Mouse (Mus musculus) erythroblast, embryonic 14.5 days (primary cell): ENCODE measurements around the gene Dnah11. TPM values are rescaled to one million over a fixed set of nuclear protein-coding genes. Genes with fewer than 3 reads are reported as not detected.
"Not testable (repeated sequence)": the region's sequence is repeated elsewhere in the genome, so short reads cannot be mapped to it uniquely, and the experiment has no call there.

Source experiments
- H3K27me3 ChIP-seq: 2 replicates; pipeline ENCODE4 v1.6.1; 2012; ENCODE audit warnings: inconsistent platforms; ENCODE audit not compliant: control insufficient read depth
- H3K36me3 ChIP-seq: 2 replicates; pipeline ENCODE4 v1.6.1; 2012; ENCODE audit warnings: mild to moderate bottlenecking, inconsistent platforms; ENCODE audit not compliant: control insufficient read depth
- H3K4me1 ChIP-seq: 2 replicates; pipeline ENCODE4 v1.6.1; 2012; ENCODE audit warnings: inconsistent platforms; ENCODE audit not compliant: control insufficient read depth
- H3K4me3 ChIP-seq: replicated peaks from 2 replicates; pipeline ENCODE3; 2012; ENCODE audit warnings: moderate library complexity, mild to moderate bottlenecking, inconsistent platforms
- H3K9me3 ChIP-seq: 2 replicates; pipeline ENCODE4 v1.6.1; 2012; ENCODE audit warnings: low read length, inconsistent platforms, mixed read lengths; ENCODE audit not compliant: control insufficient read depth
- GATA1 ChIP-seq: IDR thresholded peaks from 2 replicates; pipeline ENCODE4 v1.6.1; 2012; ENCODE audit warnings: low read length, inconsistent platforms, mixed read lengths
- TAL1 ChIP-seq: IDR thresholded peaks from 3 replicates; pipeline ENCODE4 v1.6.1; 2012; ENCODE audit warnings: low read length, inconsistent platforms, mixed read lengths
- polyA plus RNA-seq: library from polyadenylated mRNA; stranded (reverse); fragments of >175 nt; gene quantifications from 2 replicates; pipeline ENCODE4 v1.2.3, GENCODE M21; 2012

Dnah11 gene
- polyA plus RNA-seq, 1 experiment: not detected

DNA sequence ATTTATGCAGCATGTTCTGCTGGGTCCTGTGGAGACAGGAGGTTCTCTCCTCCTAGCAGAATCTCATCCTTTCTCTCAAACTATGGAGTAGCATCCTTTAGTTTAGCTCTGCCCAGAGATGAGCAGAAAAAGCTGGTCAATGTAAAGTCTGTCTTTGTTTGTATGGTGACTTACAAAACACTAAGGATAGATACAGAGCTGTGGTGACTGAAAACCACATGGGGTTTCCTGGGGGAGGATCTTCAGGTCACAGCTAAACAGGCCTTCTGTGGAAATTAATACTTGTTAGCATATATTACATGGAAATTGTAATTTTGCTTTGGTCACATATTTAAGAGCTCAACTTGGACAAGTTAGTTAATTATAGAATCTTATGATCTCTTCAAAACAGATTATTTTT is 239.6 kb downstream of the Dnah11 start:
- Histone ChIP-seq H3K36me3 (no peaks in the 10 kb centered on the region), H3K27me3 (no peaks in the 10 kb centered on the region), H3K4me1 (no peaks in the 10 kb centered on the region), H3K4me3 (no peak overlapping the region), H3K9me3 (no peaks in the 10 kb centered on the region)
- TF ChIP-seq GATA1 (no peak), TAL1 (no peak)

DNA sequence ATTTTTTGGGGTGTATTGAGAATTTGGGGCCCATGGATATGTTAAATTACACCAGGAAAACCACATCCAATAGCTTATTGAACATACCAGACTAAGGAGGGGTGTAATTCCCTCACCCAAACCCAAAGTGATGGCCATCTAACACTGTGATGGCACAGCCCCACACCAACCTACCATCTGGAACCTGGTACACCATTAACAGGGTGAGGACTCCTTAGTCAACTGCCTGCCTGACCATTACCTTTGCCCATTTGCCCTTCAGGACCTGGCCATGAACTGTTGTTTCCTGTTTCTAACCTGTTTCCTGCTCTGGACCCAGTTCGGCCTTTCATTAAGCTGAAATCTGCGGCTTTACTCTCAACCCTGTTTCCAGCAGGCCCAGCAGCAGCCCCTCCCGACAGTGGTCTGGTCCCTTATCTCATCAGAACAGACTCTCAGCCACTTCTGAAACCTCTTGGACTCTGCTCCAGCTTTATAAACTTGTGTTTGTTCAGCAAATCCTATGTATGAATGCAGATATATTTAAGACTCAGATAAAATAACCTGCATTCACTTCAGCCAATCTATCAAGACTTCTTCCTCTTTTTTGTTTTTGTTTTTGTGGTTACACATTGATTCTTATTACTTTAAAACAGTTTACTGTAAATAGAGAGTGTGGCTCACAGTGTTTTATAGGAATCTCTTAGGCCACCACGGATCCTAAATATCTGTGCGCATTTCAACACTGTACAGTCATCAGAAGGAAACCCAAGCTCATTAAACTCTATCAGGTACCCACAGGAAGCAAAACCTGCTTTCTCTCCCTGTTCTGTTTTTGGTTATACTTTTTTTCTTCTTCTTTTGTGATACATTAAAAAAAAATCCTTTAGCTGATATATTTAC is 251.8 kb downstream of the Dnah11 start:
- Histone ChIP-seq H3K9me3 (no peaks in the 10 kb centered on the region), H3K27me3 (no peaks in the 10 kb centered on the region), H3K4me3 (no peak overlapping the region), H3K36me3 (no peaks in the 10 kb centered on the region), H3K4me1 (peaks cover 16% of the 10 kb centered on the region)
- no peak for TF ChIP-seq TAL1
- no peak for TF ChIP-seq GATA1

DNA sequence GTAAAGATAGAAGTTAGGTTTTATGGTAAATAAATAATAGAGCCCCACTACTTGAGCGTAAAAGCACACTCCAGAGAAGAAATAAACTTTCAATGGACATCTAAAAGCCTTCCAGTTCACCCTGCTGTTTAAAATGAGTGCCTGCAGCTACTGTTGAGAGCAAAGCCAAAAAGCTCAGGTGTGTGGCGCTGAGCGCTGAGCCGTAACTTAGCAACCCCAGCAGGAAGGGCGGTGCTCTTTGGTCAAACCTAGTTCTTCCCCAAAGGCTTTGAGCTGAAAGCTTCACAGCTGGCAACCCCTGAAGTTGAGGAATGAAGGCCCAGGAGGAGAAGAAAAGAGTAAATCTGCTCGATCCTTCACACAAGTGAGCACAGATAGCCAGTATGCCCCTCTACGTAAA is 256.9 kb downstream of the Dnah11 start:
- no peaks in the 10 kb centered on the region for H3K27me3 ChIP-seq
- TF ChIP-seq GATA1 (no peak), TAL1 (no peak)
- no peak overlapping the region for H3K4me3 ChIP-seq
- no peaks in the 10 kb centered on the region for H3K9me3 ChIP-seq
- H3K4me1 ChIP-seq: peaks cover 7% of the 10 kb centered on the region
- H3K36me3 ChIP-seq: no peaks in the 10 kb centered on the region

GRCm38 (mm10) chr12:117938214-117938613 is 260.6 kb downstream of the Dnah11 start:
- no peak for TF ChIP-seq GATA1
- no peak for TF ChIP-seq TAL1
- no peaks in the 10 kb centered on the region for H3K27me3 ChIP-seq
- no peaks in the 10 kb centered on the region for H3K36me3 ChIP-seq
- H3K4me1 ChIP-seq: no peaks in the 10 kb centered on the region
- H3K9me3 ChIP-seq: no peaks in the 10 kb centered on the region
- no peak overlapping the region for H3K4me3 ChIP-seq

DNA sequence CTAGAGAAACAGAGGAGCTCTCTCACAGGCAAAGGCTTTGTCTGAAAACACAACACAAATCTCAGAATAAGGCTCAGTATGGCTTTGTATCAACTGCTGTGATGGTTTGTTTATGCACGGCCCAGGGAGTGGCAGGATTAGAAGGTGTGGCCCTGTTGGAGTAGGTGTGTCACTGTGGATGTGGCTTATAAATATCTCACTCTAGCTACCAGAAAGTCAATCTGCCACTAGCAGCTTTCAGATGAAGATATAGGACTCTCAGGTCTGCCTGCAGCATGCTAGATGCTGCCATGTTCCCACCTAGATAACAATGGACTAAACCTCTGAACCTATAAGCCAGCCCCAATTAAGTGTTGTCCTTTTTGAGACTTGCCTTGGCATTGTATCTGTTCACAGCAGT is 266.8 kb downstream of the Dnah11 start:
- Histone ChIP-seq H3K27me3 (no peaks in the 10 kb centered on the region), H3K9me3 (no peaks in the 10 kb centered on the region), H3K4me3 (no peak overlapping the region), H3K4me1 (peaks cover 10% of the 10 kb centered on the region), H3K36me3 (no peaks in the 10 kb centered on the region)
- TF ChIP-seq TAL1 (peak; percentile 33; the same call in 1 of the 3 replicates), GATA1 (no peak)

- no peaks in the 10 kb centered on the region for H3K27me3 ChIP-seq
- H3K9me3 ChIP-seq: no peaks in the 10 kb centered on the region
- no peak overlapping the region for H3K4me3 ChIP-seq
- no peaks in the 10 kb centered on the region for H3K36me3 ChIP-seq
- TF ChIP-seq TAL1 (no peak), GATA1 (no peak)
- H3K4me1 ChIP-seq: peaks cover 10% of the 10 kb centered on the region
Measured at GRCm38 (mm10) chr12:117929768-117930167, 269.1 kb downstream of the Dnah11 start.

DNA sequence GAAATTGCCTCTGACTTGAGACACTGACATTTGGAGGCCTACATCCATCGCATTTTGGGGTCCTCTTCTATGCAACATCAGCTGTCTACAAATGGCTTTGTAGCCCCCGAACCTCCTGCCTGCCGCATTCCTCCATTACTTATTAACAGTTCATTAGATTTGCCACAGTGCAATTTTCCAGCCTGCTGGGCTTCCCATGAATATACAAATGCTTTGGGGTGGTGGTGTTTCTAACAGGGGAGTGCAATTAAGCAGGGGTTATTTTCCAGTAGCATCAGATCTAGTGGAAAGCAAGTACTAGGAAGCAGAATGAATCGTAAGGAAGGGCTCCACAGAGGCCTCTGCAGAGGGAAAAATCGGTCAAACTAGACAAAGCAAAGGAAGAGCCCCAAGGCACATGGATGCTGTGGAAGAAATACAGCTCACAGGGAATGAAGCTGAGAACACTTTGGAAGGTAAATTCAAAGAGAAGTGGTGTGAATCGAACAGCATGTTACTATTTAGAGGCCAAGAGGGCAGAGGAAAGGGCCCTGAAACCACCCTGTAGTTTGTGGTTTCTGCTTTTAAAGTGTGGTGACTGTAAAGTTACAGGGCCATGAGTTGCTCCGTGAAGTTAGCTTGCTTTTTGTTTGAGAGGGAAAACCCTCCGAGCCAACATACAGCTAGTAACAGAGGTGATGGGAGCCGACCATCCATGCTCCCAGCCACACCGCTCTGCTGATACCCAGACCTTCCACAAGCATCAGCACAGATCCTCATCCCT is 282.8 kb downstream of the Dnah11 start:
- Histone ChIP-seq H3K4me1 (no peaks in the 10 kb centered on the region), H3K4me3 (no peak overlapping the region), H3K27me3 (no peaks in the 10 kb centered on the region), H3K36me3 (no peaks in the 10 kb centered on the region), H3K9me3 (no peaks in the 10 kb centered on the region)
- TF ChIP-seq GATA1 (no peak), TAL1 (no peak)

DNA sequence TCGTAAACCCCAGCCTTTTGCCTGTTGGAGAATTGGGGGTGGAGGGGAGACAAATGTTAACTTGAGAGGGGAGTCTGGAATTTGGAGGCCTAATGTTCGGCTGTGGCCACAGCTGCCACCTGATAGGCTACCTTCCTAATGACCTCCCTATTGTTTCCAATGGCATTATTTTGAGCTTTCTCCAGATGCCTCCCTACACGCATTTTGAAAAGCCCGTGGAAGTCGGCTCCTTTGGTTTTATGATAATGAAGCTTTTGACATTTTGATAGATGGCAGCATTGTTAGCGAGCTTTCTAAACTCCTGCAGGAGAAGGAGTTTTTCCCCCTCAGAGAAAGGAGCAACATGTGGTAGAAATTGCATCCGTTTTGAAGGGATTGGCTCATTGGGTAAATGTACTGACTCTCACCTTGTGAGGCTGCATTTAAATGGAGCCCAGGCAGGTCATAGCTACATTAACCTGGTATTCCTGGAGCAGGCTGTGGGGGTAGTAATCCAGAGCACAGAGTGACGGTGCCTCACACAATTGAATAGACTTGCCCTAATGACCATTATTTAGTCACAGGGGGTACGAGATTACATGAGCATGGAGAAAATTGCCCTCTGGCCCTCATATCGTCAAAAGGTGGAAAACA is 284.1 kb downstream of the Dnah11 start:
- Histone ChIP-seq H3K9me3 (no peaks in the 10 kb centered on the region), H3K4me1 (no peaks in the 10 kb centered on the region), H3K36me3 (no peaks in the 10 kb centered on the region), H3K4me3 (no peak overlapping the region), H3K27me3 (no peaks in the 10 kb centered on the region)
- no peak for TF ChIP-seq TAL1
- no peak for TF ChIP-seq GATA1

GRCm38 (mm10) chr12:117911396-117911795 is 287.4 kb downstream of the Dnah11 start:
- H3K4me3 ChIP-seq: no peak overlapping the region
- TF ChIP-seq TAL1 (no peak), GATA1 (no peak)

GRCm38 (mm10) chr12:117905232-117905840 is 293.5 kb downstream of the Dnah11 start:
- H3K9me3 ChIP-seq, H3K4me3 ChIP-seq, H3K36me3 ChIP-seq, H3K27me3 ChIP-seq, H3K4me1 ChIP-seq: not testable (repeated sequence)

More at GRCm38 (mm10) chr12:117911396-117911795, 287.4 kb downstream of the Dnah11 start:
- Histone ChIP-seq H3K27me3 (no peaks in the 10 kb centered on the region), H3K9me3 (no peaks in the 10 kb centered on the region), H3K36me3 (no peaks in the 10 kb centered on the region), H3K4me1 (no peaks in the 10 kb centered on the region)
